ENCODE assay signal across 8 mouse cellular contexts in the genomic region with DNA sequence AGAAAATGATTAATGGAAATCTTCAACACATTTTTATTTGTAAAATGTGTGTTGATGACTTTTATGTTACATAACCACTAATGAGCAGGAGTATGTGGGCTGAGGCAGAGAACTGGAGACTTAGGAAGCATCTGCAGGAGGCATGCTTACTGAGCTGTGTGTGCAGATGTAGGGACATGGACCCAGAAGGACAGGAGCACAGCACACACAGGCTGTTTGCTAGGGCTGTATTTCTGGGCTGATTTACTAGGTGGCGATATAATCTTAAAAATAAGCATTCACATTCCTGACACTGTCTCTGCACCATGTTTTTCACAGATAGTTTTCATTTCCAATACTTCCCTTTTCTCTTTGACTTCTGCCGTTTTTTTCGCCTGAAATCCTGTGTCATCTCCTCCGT.
A peak's percentile ranks its signal among the peaks of the same experiment; 100 is the strongest.
DNase-seq lines count a peak whose midpoint lies in the region; ATAC-seq lines count a peak whose summit lies in the region.

No protein-coding gene starts in this region.

- no peaks in the 10 kb centered on the region for H3K36me3 ChIP-seq in hindbrain, embryonic 13.5 days
- no peaks in the 10 kb centered on the region for H3K36me3 ChIP-seq in hindbrain, embryonic 12.5 days
- H3K36me3 ChIP-seq in kidney, embryonic 14.5 days (ENCODE audit: control insufficient read depth, insufficient read depth, low read length), result no peaks in the 10 kb centered on the region
- H3K36me3 ChIP-seq in limb, embryonic 10.5 days, result no peaks in the 10 kb centered on the region

- H3K9ac ChIP-seq in hindbrain, embryonic 13.5 days, result no peak overlapping the region
- H3K9ac ChIP-seq in hindbrain, embryonic 12.5 days, result no peak overlapping the region
- no peak overlapping the region for H3K9ac ChIP-seq in kidney, embryonic 14.5 days (ENCODE audit: low read depth, low read length)

- 56% methylated on average over 4 of the region's 4 CpGs for WGBS in hindbrain, embryonic 13.5 days
- WGBS in hindbrain, embryonic 12.5 days, result 45% methylated on average over 4 of the region's 4 CpGs
- 59% methylated on average over 4 of the region's 4 CpGs for WGBS in kidney, embryonic 14.5 days
- 39% methylated on average over 4 of the region's 4 CpGs for WGBS in limb, embryonic 10.5 days

- peak; percentile 4 for DNase-seq in c-Kit-positive CD71-negative TER-119-negative erythroid progenitor cells, embryonic 14.5 days (ENCODE audit: low read depth)
- no peak for DNase-seq in limb, embryonic 10.5 days (ENCODE audit: low spot score)
- DNase-seq in right cerebral cortex, postnatal 4 days, result peak; percentile 5
- DNase-seq in thymus, postnatal 4 days, result no peak
- DNase-seq in adrenal gland, adult 18-20 months (ENCODE audit: low spot score in 2 of 2), result no peak

- H3K4me1 ChIP-seq in hindbrain, embryonic 13.5 days (replicated peaks), result no peaks in the 10 kb centered on the region
- H3K4me1 ChIP-seq in hindbrain, embryonic 12.5 days, result no peaks in the 10 kb centered on the region
- no peaks in the 10 kb centered on the region for H3K4me1 ChIP-seq in kidney, embryonic 14.5 days (ENCODE audit: control insufficient read depth, insufficient read depth, low read length)
- peaks cover 44% of the 10 kb centered on the region for H3K4me1 ChIP-seq in limb, embryonic 10.5 days

- H3K9me3 ChIP-seq in hindbrain, embryonic 13.5 days, result no peaks in the 10 kb centered on the region
- no peaks in the 10 kb centered on the region for H3K9me3 ChIP-seq in hindbrain, embryonic 12.5 days (replicated peaks)
- H3K9me3 ChIP-seq in kidney, embryonic 14.5 days (ENCODE audit: control insufficient read depth, low read length), result no peaks in the 10 kb centered on the region
- H3K9me3 ChIP-seq in limb, embryonic 10.5 days (replicated peaks), result no peaks in the 10 kb centered on the region

- no peak overlapping the region for H3K4me3 ChIP-seq in hindbrain, embryonic 13.5 days
- H3K4me3 ChIP-seq in hindbrain, embryonic 12.5 days, result no peak overlapping the region
- no peak overlapping the region for H3K4me3 ChIP-seq in kidney, embryonic 14.5 days (ENCODE audit: low read length)
- no peak overlapping the region for H3K4me3 ChIP-seq in limb, embryonic 10.5 days

- peak; percentile 57; the same call in 1 of the 2 replicates for ATAC-seq in hindbrain, embryonic 13.5 days (ENCODE audit: low FRiP score)
- no peak for ATAC-seq in hindbrain, embryonic 12.5 days (ENCODE audit: low FRiP score)
- peak; percentile 81; the same call in 1 of the 2 replicates for ATAC-seq in kidney, embryonic 14.5 days (ENCODE audit: low FRiP score, low TSS enrichment)

- no peaks in the 10 kb centered on the region for H3K27me3 ChIP-seq in hindbrain, embryonic 13.5 days
- no peaks in the 10 kb centered on the region for H3K27me3 ChIP-seq in hindbrain, embryonic 12.5 days
- H3K27me3 ChIP-seq in kidney, embryonic 14.5 days (ENCODE audit: control insufficient read depth, insufficient read depth, low read length), result no peaks in the 10 kb centered on the region
- H3K27me3 ChIP-seq in limb, embryonic 10.5 days (ENCODE audit: low read depth, poor library complexity, severe bottlenecking), result no peaks in the 10 kb centered on the region

- no peak overlapping the region for H3K4me2 ChIP-seq in hindbrain, embryonic 13.5 days
- no peak overlapping the region for H3K4me2 ChIP-seq in hindbrain, embryonic 12.5 days (replicated peaks)
- H3K4me2 ChIP-seq in kidney, embryonic 14.5 days (replicated peaks; ENCODE audit: low read depth, low read length), result no peak overlapping the region

- H3K27ac ChIP-seq in hindbrain, embryonic 13.5 days, result no peak overlapping the region
- no peak overlapping the region for H3K27ac ChIP-seq in hindbrain, embryonic 12.5 days
- H3K27ac ChIP-seq in kidney, embryonic 14.5 days (ENCODE audit: low read depth, low read length), result no peak overlapping the region
- H3K27ac ChIP-seq in limb, embryonic 10.5 days, result peak overlapping the region; percentile 61; the same call in 1 of the 2 replicates

Comparison
In these comparisons a context has a peak if more than half of its experiments do, and no peak if none do; other contexts are left out.
1. DNase-seq: peak in c-Kit-positive CD71-negative TER-119-negative erythroid progenitor cells, embryonic 14.5 days (single experiment) and right cerebral cortex, postnatal 4 days (single experiment); none in limb, embryonic 10.5 days (single experiment), thymus, postnatal 4 days (single experiment) and adrenal gland, adult 18-20 months (0 of 2).